Mouse (Mus musculus) embryonic facial prominence, embryonic 12.5 days (tissue): ENCODE data around the gene Thrap3. TPM values are rescaled to one million over a fixed set of nuclear protein-coding genes. Genes with fewer than 3 reads are reported as not detected.

Experiments used
- ATAC-seq: fragments of 200-750 bp; cut with Nextera tagmentation; 2 replicates; pipeline ENCODE4 v1.8.0; 2017; ENCODE audit not compliant: insufficient number of reproducible peaks, insufficient read depth, low FRiP score, low TSS enrichment
- H3K27ac ChIP-seq: fragments of 300-500 bp; sonication (generic); 2 replicates; pipeline ENCODE4 v1.5.1; 2016; ENCODE audit warnings: mild to moderate bottlenecking
- H3K27me3 ChIP-seq: fragments of 300-500 bp; sonication (generic); 2 replicates; pipeline ENCODE4 v1.6.1; 2016; ENCODE audit warnings: mild to moderate bottlenecking, moderate library complexity
- H3K36me3 ChIP-seq: fragments of 300-500 bp; sonication (generic); 2 replicates; pipeline ENCODE4 v1.6.1; 2016; ENCODE audit warnings: mild to moderate bottlenecking
- H3K4me1 ChIP-seq: fragments of 300-500 bp; sonication (generic); 2 replicates; pipeline ENCODE4 v1.6.1; 2016
- H3K4me2 ChIP-seq: fragments of 300-500 bp; sonication (generic); replicated peaks from 2 replicates; pipeline ENCODE4 v1.6.1; 2016; ENCODE audit warnings: mild to moderate bottlenecking, moderate library complexity
- H3K4me3 ChIP-seq: fragments of 300-500 bp; sonication (generic); 2 replicates; pipeline ENCODE4 v1.5.1; 2016; ENCODE audit warnings: mild to moderate bottlenecking
- H3K9ac ChIP-seq: fragments of 300-500 bp; sonication (generic); 2 replicates; pipeline ENCODE4 v1.6.1; 2016; ENCODE audit warnings: mild to moderate bottlenecking, moderate library complexity
- H3K9me3 ChIP-seq: fragments of 300-500 bp; sonication (generic); 2 replicates; pipeline ENCODE4 v1.6.1; 2016; ENCODE audit warnings: mild to moderate bottlenecking, moderate library complexity
- WGBS: fragments of 180-500 bp; shearing (Covaris S2); methylation state at CpG from one replicate; pipeline ENCODE4 v1.1.7; 2016; 5-methylcytosine and 5-hydroxymethylcytosine counted together
- polyA plus RNA-seq: library from polyadenylated mRNA; unstranded; fragments of >200 nt; fragmentation: Nextera tagmentation; extraction: Ambion mirVana; gene quantifications from 2 replicates; pipeline ENCODE4 v1.2.1, GENCODE M21; 2016

The Thrap3 gene
- polyA plus RNA-seq, 1 experiment from 2014 or later: 298 TPM

DNA sequence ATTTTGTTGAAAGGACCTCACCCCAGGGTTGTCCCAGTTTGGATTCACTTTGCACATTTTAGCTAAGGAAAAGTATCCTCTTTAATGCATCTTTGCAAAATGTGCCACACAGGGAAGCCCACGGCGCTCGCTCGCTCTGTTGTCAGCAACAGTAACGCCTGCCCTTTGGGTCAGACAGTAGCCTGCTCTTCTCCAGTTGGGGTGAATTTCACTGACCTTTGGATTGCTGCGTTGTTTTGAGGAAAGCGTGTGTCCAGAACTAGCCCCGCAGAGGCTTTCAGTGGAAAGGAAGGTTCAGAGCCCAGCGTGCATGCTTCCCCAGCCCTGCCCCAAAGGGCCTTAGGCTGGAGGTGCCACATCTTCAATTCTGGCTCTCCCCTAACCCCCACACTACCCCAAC is 87.1 kb downstream of the Thrap3 start:
- Histone ChIP-seq H3K4me3 (no peak overlapping the region), H3K27me3 (no peaks in the 10 kb centered on the region), H3K36me3 (peaks cover 9% of the 10 kb centered on the region; the same call in 1 of the 2 replicates), H3K4me2 (no peak overlapping the region), H3K9ac (no peak overlapping the region), H3K4me1 (peaks cover 10% of the 10 kb centered on the region), H3K27ac (no peak overlapping the region), H3K9me3 (no peaks in the 10 kb centered on the region)
- ATAC-seq: no peak
- 80% methylated on average over 9 of the region's 9 CpGs for WGBS

Other genes with a start within 250 kb of the Thrap3 start
- 0.50 and 0.69 TPM in 2 replicates for gene Csf3r, start 178.2 kb downstream of the Thrap3 start, polyA plus RNA-seq
- gene Mrps15, start 155.8 kb downstream of the Thrap3 start, polyA plus RNA-seq: 158 TPM in 2 replicates
- gene Oscp1, start 144.2 kb downstream of the Thrap3 start, polyA plus RNA-seq: 15.8 and 21.7 TPM in 2 replicates
- 42.8 and 45.3 TPM in 2 replicates for gene Lsm10, start 106.1 kb downstream of the Thrap3 start, polyA plus RNA-seq
- 45.7 and 48.0 TPM in 2 replicates for gene Stk40, start 98.8 kb downstream of the Thrap3 start, polyA plus RNA-seq
- 68.9 and 69.4 TPM in 2 replicates for gene Eva1b, start 55.0 kb downstream of the Thrap3 start, polyA plus RNA-seq
- 7.0 and 8.4 TPM in 2 replicates for gene Sh3d21, start 39.3 kb downstream of the Thrap3 start, polyA plus RNA-seq
- gene Map7d1, start 53.6 kb upstream of the Thrap3 start, polyA plus RNA-seq: 95.8 and 102 TPM in 2 replicates
- 113 and 115 TPM in 2 replicates for gene Trappc3, start 59.6 kb upstream of the Thrap3 start, polyA plus RNA-seq
- gene Col8a2, start 84.0 kb upstream of the Thrap3 start, polyA plus RNA-seq: 47.6 and 49.8 TPM in 2 replicates
- 91.0 and 95.2 TPM in 2 replicates for gene Adprhl2, start 118.9 kb upstream of the Thrap3 start, polyA plus RNA-seq
- gene Tekt2, start 122.9 kb upstream of the Thrap3 start, polyA plus RNA-seq: 17.0 and 17.8 TPM in 2 replicates
- 19.3 and 19.9 TPM in 2 replicates for gene Ago3, start 226.8 kb upstream of the Thrap3 start, polyA plus RNA-seq